In genomic region chr2:116878391-116878790, GRCm38 (mm10) we compare ENCODE assay signal across 29 mouse cellular contexts. TPM values are rescaled to one million over a fixed set of nuclear protein-coding genes. Genes with fewer than 3 reads are reported as not detected.
DNase-seq lines count a peak whose midpoint lies in the region; TF ChIP-seq lines count a peak whose summit lies in the region.
"Had no signal": no experiment of that assay in that cellular context is flagged by ENCODE, and none has a peak within 500 bp of the region (broad histone marks: within the 10 kb centered on the region; RNA-seq: fewer than 3 reads in every experiment).

TSS of gene Tmco5 (plus strand) at chr2:116878691.

- no peak within 1 kb of the TSS for H3K4me3 ChIP-seq in left cerebral cortex, adult 2 months
- H3K4me3 ChIP-seq in cortical plate, adult 2 months (ENCODE audit: insufficient read depth, low read length): no peak within 1 kb of the TSS
- H3K4me3 ChIP-seq: embryonic facial prominence, embryonic 13.5 days; embryonic facial prominence, embryonic 15.5 days; erythroblast, embryonic 14.5 days; forebrain, embryonic 13.5 days; forebrain, embryonic 15.5 days had no signal

- H3K27ac ChIP-seq in left cerebral cortex, adult 2 months: peak within 1 kb of the TSS; percentile 80
- H3K27ac ChIP-seq in cortical plate, adult 2 months (ENCODE audit: insufficient read depth, low read length): peak within 1 kb of the TSS; percentile 86
- H3K27ac ChIP-seq: embryonic facial prominence, embryonic 13.5 days; embryonic facial prominence, embryonic 15.5 days; forebrain, embryonic 15.5 days had no signal

- intact Hi-C loops in heart, postnatal 25 days (cut with DNase I): no loop called here
- intact Hi-C loops in left cerebral cortex, adult 2 months (cut with DNase I): no loop called here
- intact Hi-C loops in left cerebral cortex, postnatal 4 days (cut with DNase I): no loop called here

- peaks cover 3% of the 10 kb centered on the region for H3K4me1 ChIP-seq in cortical plate, adult 2 months (ENCODE audit: control insufficient read depth, insufficient read depth, low read length)
- H3K4me1 ChIP-seq: embryonic facial prominence, embryonic 15.5 days had no signal

- DNase-seq in heart, adult 11 months: peak; percentile 8
- DNase-seq in heart, postnatal 25 days (ENCODE audit: low spot score): no peak
- DNase-seq in left cerebral cortex, adult 2 months (ENCODE audit: extremely low spot score in 1 of 2, low spot score in 2 of 2): no peak
- no peak for DNase-seq in left cerebral cortex, postnatal 4 days
- DNase-seq: adrenal gland, adult 8-10 months; adrenal gland, postnatal 14 days; adrenal gland, postnatal 36 days; B cell, adult 2 months; cerebellum, adult 11-12 months; cerebellum, adult 2 months; cerebellum, adult 9-10 months; cerebellum, postnatal 10 days; cerebellum, postnatal 25 days; embryo, embryonic 11 days; forebrain, postnatal 0 days had no signal

- TF ChIP-seq CTCF in left cerebral cortex, adult 2 months (IDR thresholded peaks at IDR 0.05): no peak
- no peak for TF ChIP-seq CTCF in cortical plate, adult 2 months (IDR thresholded peaks at IDR 0.05; ENCODE audit: extremely low read depth, insufficient read depth, low read length)

- TF ChIP-seq POLR2A in cortical plate, adult 2 months (IDR thresholded peaks at IDR 0.05; ENCODE audit: extremely low read depth, insufficient read depth, low read length): no peak

RNA-seq across cellular contexts. Expression of gene Tmco5, which starts in this region (rescaled TPM):
- not detected for total RNA-seq in heart, postnatal 25 days (2021)
- total RNA-seq in left cerebral cortex, adult 2 months (2021): 1 to 10 TPM; 4.1 to 4.2 TPM
- under 1 TPM; 0.34 to 0.72 TPM for total RNA-seq in left cerebral cortex, postnatal 4 days (2021)
- polyA plus RNA-seq in cortical plate, adult 2 months (2012; rRNA removed): 2.8 and 3.6 TPM in 2 replicates
- total RNA-seq: adrenal gland, adult 18-20 months; adrenal gland, adult 8-10 months; adrenal gland, postnatal 14 days; adrenal gland, postnatal 36 days; CH12.LX; forebrain, postnatal 0 days; G1E had no signal
- polyA plus RNA-seq: activated CD4-positive, CD25-positive, alpha-beta regulatory T cell, adult 4 months; CD4-positive, CD25-positive, alpha-beta regulatory T cell, adult 4 months; cerebellum, adult 2 months; embryonic facial prominence, embryonic 11.5 days; embryonic facial prominence, embryonic 13.5 days; embryonic facial prominence, embryonic 15.5 days; erythroblast, embryonic 14.5 days; forebrain, embryonic 11.5 days; forebrain, embryonic 13.5 days; forebrain, embryonic 15.5 days; G1E; Patski had no signal
